Mouse (Mus musculus): ENCODE measurements at regions not wholly inside any gene's neighbourhood (a gene's known extent, or its start where the extent isn't known, plus 50 kb on each side); places are given as distances from the start of the nearest gene placed in this dataset.

DNA sequence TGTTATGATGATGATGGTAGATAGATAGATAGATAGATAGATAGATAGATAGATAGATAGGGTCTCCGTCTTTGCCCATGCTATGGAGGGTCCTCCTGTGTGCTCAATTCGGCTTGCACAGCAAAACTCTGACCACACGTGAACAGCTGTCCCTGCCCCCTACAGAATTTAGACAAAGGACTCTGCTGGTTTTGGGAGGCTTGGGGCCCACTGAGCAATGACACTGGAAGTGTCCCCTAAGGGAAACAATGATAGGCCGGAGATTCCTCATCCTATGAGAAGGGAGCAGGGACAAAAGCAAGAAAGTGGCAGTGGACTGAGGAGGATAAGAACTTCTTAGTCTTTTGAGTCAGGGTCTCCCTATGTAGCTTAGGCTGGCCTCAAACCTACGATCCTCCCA lies 69.8 kb upstream of the Cd28 start:
- no peak for TF ChIP-seq CTCF (conservative IDR thresholded peaks at IDR 0.05)
- no peak overlapping the region for H3K27ac ChIP-seq
- no peak overlapping the region for H3K4me3 ChIP-seq
- no peak for DNase-seq (ENCODE audit: low spot score in 2 of 2)

GRCm38 (mm10) chr1:60646174-60646573 lies 70.4 kb upstream of the Cd28 start:
- no peak overlapping the region for H3K4me3 ChIP-seq
- DNase-seq (ENCODE audit: low spot score in 2 of 2): no peak
- no peak overlapping the region for H3K27ac ChIP-seq
- TF ChIP-seq CTCF (conservative IDR thresholded peaks at IDR 0.05): no peak

DNA sequence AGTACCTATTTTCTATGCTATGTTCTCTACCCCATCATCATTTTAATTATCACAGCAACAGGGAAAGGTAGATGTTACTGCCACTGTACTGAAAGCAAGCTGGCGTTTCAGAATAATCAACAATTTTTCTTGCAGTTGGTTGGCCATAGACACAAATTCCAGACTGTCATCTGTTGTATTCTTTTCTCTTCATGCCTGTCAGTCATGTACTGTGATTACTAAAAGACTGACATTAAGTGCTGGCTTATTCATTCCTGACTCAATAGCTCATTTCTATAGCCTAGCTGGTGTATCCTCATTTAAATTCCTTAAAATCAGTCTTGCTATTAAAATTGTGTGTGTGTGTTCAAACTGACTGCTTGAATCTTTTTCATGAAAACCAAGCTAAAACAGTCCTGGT lies 71.4 kb upstream of the Cd28 start:
- no peak for DNase-seq (ENCODE audit: low spot score in 2 of 2)
- 0 out of 2 replicates have a peak overlapping the region, but pooled peaks have one; percentile 36 for H3K27ac ChIP-seq
- no peak for TF ChIP-seq CTCF (conservative IDR thresholded peaks at IDR 0.05)
- H3K4me3 ChIP-seq: no peak overlapping the region

DNA sequence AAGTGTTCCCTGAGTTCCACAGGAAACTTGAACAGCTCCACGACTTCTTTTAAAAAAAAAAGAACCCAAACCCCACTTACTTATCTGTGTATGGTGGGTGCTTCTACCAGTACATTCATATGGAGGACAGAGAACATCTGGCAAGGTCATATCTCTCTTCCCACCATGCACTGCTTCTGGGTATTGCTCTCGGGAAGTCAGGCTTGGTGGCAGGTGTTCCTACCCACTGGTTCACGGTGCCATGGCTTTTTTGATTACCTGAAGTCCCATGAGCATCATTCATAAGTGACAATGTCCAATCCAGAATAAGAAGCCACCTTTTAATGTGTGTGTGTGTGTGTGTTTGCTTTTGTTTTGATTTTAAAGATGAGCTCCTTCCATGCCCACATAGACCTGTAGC lies 73.8 kb upstream of the Cd28 start:
- no peak for DNase-seq (ENCODE audit: low spot score in 2 of 2)
- H3K27ac ChIP-seq: no peak overlapping the region
- TF ChIP-seq CTCF (conservative IDR thresholded peaks at IDR 0.05): no peak
- H3K4me3 ChIP-seq: no peak overlapping the region

- TF ChIP-seq CTCF (conservative IDR thresholded peaks at IDR 0.05): no peak
- Histone ChIP-seq H3K4me3 (no peak overlapping the region), H3K27ac (no peak overlapping the region)
- DNase-seq (ENCODE audit: low spot score in 2 of 2): no peak
Measured at GRCm38 (mm10) chr1:60642175-60642574, 74.4 kb upstream of the Cd28 start.

GRCm38 (mm10) chr1:60641324-60641764 lies 74.4 kb upstream of the Raph1 start:
- no peak overlapping the region for H3K27ac ChIP-seq
- H3K4me3 ChIP-seq: no peak overlapping the region
- DNase-seq (ENCODE audit: low spot score in 2 of 2): no peak
- no peak for TF ChIP-seq CTCF (conservative IDR thresholded peaks at IDR 0.05)

- TF ChIP-seq CTCF (conservative IDR thresholded peaks at IDR 0.05): no peak
- Histone ChIP-seq H3K27ac (no peak overlapping the region), H3K4me3 (no peak overlapping the region)
- peak in 1 of 2 experiments; percentile 27 for DNase-seq (ENCODE audit: low spot score in 2 of 2)
Measured at GRCm38 (mm10) chr1:60639536-60639935, 72.6 kb upstream of the Raph1 start.

DNA sequence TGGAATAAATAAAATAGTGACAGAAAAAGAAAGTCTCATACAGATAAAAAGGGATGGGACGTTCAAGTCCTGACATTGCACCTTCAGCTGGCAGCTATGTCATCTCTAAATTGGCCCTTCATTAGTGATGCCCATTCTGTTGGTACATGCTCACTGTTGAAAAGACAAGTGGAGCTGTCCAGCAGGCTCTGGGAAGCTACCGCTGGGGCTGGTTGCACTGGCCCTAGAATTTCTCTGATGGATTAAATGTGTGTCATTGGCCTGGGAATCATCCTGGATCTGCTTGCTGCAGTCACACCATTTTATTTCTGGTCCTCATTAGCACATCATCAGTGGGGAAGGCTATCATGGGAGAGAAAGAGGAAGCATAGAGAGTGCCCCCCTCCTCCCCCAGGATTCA lies 72.2 kb upstream of the Raph1 start:
- no peak overlapping the region for H3K4me3 ChIP-seq
- no peak for TF ChIP-seq CTCF (conservative IDR thresholded peaks at IDR 0.05)

GRCm38 (mm10) chr1:60636802-60637452 lies 70.0 kb upstream of the Raph1 start:
- no peak overlapping the region for H3K4me3 ChIP-seq
- no peak for TF ChIP-seq CTCF (conservative IDR thresholded peaks at IDR 0.05)
- no peak overlapping the region for H3K27ac ChIP-seq
- DNase-seq (ENCODE audit: low spot score in 2 of 2): no peak

More for the DNA sequence above, 72.2 kb upstream of the Raph1 start:
- no peak overlapping the region for H3K27ac ChIP-seq
- no peak for DNase-seq (ENCODE audit: low spot score in 2 of 2)

GRCm38 (mm10) chr1:60627786-60628453 lies 61.0 kb upstream of the Raph1 start:
- no peak overlapping the region for H3K27ac ChIP-seq
- no peak for TF ChIP-seq CTCF (conservative IDR thresholded peaks at IDR 0.05)
- no peak overlapping the region for H3K4me3 ChIP-seq
- no peak for DNase-seq (ENCODE audit: low spot score in 2 of 2)

GRCm38 (mm10) chr1:60627367-60627766 lies 60.5 kb upstream of the Raph1 start:
- no peak for TF ChIP-seq CTCF (conservative IDR thresholded peaks at IDR 0.05)
- Histone ChIP-seq H3K4me3 (no peak overlapping the region), H3K27ac (no peak overlapping the region)
- no peak for DNase-seq (ENCODE audit: low spot score in 2 of 2)

GRCm38 (mm10) chr1:60625698-60626486 lies 59.0 kb upstream of the Raph1 start:
- Histone ChIP-seq H3K27ac (no peak overlapping the region), H3K4me3 (no peak overlapping the region)
- DNase-seq (ENCODE audit: low spot score in 2 of 2): peak in 1 of 2 experiments; percentile 16
- TF ChIP-seq CTCF (conservative IDR thresholded peaks at IDR 0.05): no peak

GRCm38 (mm10) chr1:60624231-60624630 lies 57.3 kb upstream of the Raph1 start:
- DNase-seq (ENCODE audit: low spot score in 2 of 2): no peak
- Histone ChIP-seq H3K4me3 (no peak overlapping the region), H3K27ac (no peak overlapping the region)
- no peak for TF ChIP-seq CTCF (conservative IDR thresholded peaks at IDR 0.05)
